Mouse (Mus musculus): ENCODE measurements around the gene Coa5. TPM values are rescaled to one million over a fixed set of nuclear protein-coding genes. Genes with fewer than 3 reads are reported as not detected.

The Coa5 gene
- polyA plus RNA-seq, 1 experiment from 2014 or later: 83.4 TPM

- POLR2A ChIA-PET: no interaction called here
- DNase-seq (ENCODE audit: low read depth, low spot score) (no peak), ATAC-seq (no peak)
- in situ Hi-C loops (cut with MboI; ENCODE audit: low pct_unique_long_range_greater_than_20kb): no loop called here
- TF ChIP-seq CTCF (IDR thresholded peaks at IDR 0.05): no peak
- H3K27me3 ChIP-seq: no peaks in the 10 kb centered on the region
- CTCF ChIA-PET: no interaction called here
These were observed 61.8 kb downstream of the Coa5 start for GRCm38 (mm10) chr1:37368125-37368524.

Other genes starting within 250 kb of the Coa5 start
- gene Cnga3, start 215.7 kb downstream of the Coa5 start, polyA plus RNA-seq (2021): not detected
- 10.5 TPM for gene Inpp4a, start 130.2 kb downstream of the Coa5 start, polyA plus RNA-seq (2021)
- gene Unc50, start within 50 bp of the Coa5 start, polyA plus RNA-seq (2021): 74.4 TPM
- gene Mgat4a, start 110.9 kb upstream of the Coa5 start, polyA plus RNA-seq (2021): 1.7 TPM